Mouse (Mus musculus) kidney, adult 18-20 months (tissue): ENCODE results near the gene Atp2c2.

Experiments
- DNase-seq: peaks from one replicate; pipeline ENCODE4 v3.0.0; 2021

Atp2c2 gene

GRCm38 (mm10) chr8:119743291-119744026 lies 43.6 kb downstream of the Atp2c2 start:
- peak; percentile 40 for DNase-seq

DNA sequence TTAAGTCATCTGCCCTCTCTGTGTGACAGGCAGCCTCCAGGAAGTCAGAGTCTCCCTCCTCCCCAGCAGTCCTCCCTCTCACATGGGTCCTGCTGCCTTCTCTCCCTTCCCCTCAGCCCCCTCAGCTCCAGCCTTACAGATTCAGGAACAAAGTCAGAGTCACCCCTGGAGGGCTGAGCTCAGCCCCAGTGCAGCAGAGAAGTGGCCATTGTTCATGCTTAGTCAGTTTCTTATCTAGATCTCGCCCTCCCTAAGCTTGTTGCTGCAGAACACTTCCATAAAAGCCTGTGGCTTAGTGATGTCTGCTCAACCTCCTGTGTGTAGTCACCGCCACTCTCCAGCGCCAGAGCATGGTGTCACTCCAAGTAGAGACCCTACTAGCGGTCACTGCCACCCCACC lies 44.8 kb downstream of the Atp2c2 start:
- no peak for DNase-seq

DNA sequence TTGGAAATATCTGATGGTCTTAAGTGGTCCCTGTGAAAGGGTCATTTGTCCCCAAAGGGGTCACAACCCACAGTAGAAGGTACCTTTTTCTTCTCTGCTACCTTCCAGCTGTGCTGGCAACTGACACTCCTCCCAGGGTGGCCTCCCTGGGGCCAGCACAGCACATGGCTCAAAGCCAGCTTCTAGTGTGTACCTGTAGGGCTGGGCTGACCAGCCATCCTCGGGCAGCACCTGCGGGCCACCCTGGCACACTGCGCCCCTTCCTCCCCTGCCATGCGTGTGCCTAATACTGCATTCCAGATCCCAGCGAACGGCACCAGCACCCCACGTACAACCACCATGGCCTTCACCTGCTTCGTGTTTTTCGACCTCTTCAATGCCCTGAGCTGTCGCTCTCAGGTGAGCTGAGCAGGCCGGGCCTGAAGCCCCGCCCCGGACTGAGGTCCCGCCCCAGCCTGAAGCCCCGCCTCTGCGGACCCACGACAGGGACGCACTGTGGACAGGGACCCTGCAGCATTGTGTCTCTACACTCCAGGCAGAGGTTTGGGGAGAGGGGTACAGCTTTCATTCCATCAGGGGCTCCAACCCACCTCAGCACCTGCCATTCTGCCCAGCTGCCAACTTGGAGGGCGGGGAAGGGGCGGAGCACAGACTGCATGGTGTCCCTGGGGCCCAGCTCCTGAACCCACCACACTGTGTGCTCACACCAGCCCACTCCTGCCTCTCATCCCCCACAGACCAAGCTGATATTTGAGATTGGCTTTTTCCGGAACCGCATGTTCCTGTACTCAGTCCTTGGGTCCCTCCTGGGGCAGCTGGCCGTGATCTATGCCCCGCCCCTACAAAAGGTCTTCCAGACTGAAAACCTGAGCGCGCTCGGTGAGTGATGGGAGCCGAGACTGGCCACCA lies 55.7 kb downstream of the Atp2c2 start:
- peak; percentile 59 for DNase-seq

DNA sequence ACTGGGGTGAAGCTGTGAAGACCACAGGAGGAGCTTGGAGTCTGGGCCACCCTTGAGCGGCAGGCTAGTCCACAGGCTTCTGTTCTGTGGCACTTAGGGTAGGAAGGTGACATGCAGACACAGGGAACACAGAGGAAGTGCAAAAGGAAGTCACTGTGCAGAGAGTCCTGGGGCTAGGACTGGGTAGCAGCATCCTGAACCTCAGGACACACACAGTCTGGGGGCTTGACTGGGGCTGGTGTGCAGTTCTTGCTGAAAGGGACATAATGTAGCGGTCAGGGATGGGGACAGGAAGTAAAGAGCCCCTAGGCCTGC lies 56.3 kb downstream of the Atp2c2 start:
- no peak for DNase-seq

DNA sequence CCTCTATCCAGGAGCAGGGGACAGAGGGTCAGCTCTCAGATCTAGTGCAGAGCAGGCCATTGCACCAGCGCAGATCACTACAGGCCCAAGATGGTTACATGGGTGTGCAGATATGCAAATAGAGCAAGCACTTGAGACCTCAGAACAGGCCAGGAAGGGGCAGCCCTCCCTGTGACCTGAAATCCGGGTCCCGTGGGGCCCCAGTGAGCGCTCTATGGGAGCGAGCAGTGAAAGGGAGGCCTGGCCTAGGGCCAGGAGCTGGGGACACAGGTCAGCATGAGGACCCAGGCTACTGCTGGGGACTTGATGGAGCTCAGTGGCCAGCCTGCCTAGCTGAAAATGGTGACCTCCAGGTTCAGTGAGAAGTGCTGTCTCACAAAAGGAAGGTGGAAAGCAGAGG lies 56.7 kb downstream of the Atp2c2 start:
- no peak for DNase-seq

GRCm38 (mm10) chr8:119761692-119762091 lies 61.9 kb downstream of the Atp2c2 start:
- no peak for DNase-seq

- no peak for DNase-seq
Measured at GRCm38 (mm10) chr8:119762226-119763220, 62.7 kb downstream of the Atp2c2 start.

GRCm38 (mm10) chr8:119765311-119765710 lies 65.5 kb downstream of the Atp2c2 start:
- DNase-seq: no peak

DNA sequence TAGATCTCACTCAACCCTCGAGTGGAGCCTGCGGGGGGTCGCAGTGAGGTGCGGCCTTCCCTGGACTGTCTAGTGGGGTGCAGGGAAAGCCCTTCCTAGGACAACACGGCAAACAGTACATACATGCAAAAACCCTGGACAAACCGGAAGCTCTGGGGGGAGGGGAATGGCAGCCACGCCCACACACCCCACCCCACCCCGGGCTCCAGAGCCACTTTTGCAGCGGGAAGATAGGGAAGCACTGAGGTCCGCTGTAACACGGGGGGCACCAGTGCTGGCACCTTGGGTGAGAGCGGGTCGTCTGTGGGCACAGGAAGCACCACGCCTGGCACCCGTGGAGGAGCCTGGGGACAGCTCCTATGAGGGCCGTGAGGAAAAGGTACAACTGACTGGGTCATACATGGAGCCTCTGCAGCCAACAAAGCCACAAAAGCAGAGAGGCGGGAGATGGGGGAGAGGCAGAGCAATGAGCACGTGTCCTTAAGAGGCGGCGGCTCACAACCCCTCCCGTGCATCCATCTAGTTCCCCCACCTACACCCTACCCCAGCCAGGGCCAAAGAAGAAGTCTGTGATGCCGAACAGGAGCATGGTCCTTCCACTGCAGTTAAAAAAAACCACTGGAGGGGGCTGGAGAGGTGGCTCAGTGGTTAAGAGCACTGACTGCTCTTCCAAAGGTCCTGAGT lies 66.1 kb downstream of the Atp2c2 start:
- DNase-seq: no peak

- no peak for DNase-seq
Measured at GRCm38 (mm10) chr8:119776668-119777245, 76.9 kb downstream of the Atp2c2 start.

GRCm38 (mm10) chr8:119777765-119778164 lies 78.0 kb downstream of the Atp2c2 start:
- DNase-seq: no peak

DNA sequence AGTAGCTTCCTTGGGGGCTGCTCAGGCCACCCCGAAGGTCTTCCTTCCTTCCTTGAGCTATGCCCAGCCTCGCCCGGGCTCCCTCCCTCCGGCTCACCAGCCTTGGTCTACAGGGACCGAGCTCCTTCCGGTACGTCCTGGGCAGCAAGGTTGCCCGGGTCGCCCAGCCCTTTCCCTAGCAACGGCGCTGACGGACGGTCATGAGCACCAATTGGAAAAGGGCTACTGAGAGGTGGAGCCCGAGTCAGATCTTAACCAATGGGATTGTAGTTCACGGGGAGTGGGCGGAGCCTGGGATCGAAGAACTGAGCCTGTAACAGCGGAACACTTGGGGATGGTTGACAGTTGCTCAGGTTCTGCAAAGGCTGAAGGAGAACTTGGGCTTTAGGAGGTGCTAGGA lies 78.5 kb downstream of the Atp2c2 start, which contains the start of gene Tldc1:
Gene Tldc1, minus strand, starts transcription at position 154 of the 400 bp plus-strand sequence.
- peak; percentile 100 for DNase-seq

DNA sequence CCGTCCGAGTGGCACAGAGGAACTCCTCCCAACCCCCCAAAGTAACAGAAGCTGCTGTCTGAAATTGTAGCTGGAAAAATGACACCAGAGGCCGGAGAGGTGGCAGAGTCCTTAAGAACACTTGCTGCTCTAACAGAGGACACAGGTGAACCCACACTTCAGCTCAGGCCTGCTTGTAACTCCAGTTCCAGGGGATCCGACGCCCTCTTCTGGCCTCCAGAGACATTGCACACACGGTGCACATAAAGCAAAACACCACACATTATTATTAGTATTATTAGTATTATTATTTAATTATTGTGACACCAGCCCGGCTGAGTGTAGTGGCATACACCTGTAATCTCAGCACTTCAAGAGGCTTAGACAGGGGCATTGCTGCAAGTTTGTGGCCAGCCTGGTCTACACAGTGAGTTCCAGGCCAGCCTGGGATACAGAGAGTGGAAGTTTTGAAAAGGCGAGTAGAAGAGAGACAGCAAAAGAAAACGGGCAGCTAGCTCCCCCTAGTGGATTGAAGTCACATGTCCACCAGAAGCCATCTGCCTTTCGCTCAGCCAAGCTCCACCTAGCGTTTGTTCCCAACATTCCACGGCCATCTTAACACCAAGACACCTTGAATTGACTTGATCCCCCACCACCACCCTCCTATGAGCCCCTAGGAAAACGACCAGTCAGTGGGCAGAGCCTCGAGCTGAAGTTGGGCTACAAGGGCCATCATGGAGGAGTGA lies 79.4 kb downstream of the Atp2c2 start:
- peak; percentile 84 for DNase-seq

GRCm38 (mm10) chr8:119780402-119781049 lies 80.7 kb downstream of the Atp2c2 start:
- no peak for DNase-seq

- DNase-seq: peak; percentile 32
Measured at GRCm38 (mm10) chr8:119781086-119781840, 81.5 kb downstream of the Atp2c2 start.

DNA sequence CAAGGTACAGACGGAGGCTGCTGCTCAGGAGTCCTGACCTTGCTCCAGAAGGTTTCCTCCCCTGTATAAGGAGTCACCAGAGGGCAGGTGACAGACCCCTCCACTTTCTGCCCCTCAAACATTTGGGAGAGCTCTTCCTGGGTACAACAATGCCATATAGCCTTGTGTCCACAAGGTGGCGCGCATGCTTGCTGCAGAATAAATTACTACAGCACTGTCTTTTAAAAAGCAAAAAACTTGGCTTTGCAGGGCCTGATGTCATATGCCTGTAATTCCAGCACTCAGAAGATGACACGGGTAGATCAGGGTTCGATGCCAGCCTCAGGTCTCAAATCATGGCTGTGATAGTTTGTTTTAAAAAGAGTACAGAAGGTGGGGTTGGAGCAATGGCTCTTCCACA lies 82.9 kb downstream of the Atp2c2 start:
- DNase-seq: peak; percentile 80

DNA sequence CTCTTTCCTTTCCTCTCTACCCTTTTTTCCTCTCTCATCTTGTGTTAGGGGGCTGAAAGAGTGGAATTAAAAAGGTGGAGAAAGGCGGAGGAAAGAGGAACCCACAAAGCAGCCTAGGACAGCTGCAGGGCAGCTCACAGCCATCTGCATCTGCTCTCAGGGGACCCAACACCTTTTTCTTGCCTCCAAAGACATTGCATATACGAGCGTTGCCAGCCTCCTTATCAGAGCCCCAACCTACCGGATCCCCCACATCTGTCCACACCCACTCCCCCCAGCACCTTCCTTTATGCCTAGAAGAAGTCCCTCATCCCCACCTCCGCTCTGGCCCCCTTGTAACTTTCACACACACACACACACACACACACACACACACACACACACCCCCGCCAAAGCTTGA lies 83.8 kb downstream of the Atp2c2 start:
- no peak for DNase-seq

DNA sequence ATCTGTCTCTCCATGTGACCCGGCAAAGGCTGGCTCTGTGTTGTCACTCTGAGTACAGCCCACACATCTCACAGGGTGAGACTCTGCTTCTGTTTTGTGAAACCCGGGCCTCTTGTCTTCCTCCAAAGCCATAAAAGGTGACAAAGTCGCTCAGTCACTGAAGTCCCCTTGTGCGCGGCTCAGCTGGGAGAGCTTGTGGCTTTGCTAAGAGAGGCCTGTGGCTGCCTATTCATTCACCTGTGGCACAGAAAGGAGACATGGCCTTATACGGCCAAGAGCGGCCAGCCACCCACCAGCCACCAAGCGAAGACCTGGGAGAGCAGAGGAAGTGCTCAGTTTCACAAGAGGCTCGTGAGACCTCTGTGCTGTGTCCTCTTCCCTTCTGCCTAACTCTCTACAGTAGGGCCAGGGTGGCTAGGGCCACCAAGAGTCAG lies 84.3 kb downstream of the Atp2c2 start:
- no peak for DNase-seq

DNA sequence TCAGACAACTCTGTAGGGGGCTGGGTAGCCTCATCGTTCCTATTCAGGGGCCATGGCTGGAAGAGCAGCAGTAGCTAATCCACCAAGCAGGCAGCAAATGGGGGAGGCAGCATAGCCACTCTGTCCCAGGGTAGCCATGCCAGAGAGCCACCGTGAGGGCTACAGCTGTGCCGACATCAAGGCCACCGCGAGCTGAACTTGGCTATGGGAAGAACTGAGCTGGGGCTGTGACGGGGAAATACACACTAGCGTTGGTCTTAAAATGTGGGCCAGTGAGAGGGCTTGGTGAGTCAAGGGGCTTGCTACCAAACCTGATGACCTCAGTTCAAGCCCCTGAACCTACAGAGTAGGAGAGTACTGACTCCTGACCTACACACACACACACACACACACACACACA lies 84.9 kb downstream of the Atp2c2 start:
- DNase-seq: no peak
